Mouse (Mus musculus) spleen, adult 2 months (tissue): ENCODE results near the gene Bbs12. TPM values are rescaled to one million over a fixed set of nuclear protein-coding genes. Genes with fewer than 3 reads are reported as not detected.
A peak's percentile ranks its signal among the peaks of the same experiment; 100 is the strongest.

Experiments
- DNase-seq, 2 experiments: peaks; one replicate each; pipeline versions ENCODE4 v3.0.0 to v3.0.0-alpha.2; 2012 to 2021; ENCODE audit warnings: low spot score in 2 of 2, low read depth in 1 of 2
- H3K27ac ChIP-seq: fragments of 200-500 bp; 2 replicates; pipeline ENCODE4 v1.5.1; 2012; ENCODE audit warnings: low read length, inconsistent platforms; ENCODE audit not compliant: insufficient read depth
- H3K27me3 ChIP-seq: fragments of 200-500 bp; 2 replicates; pipeline ENCODE4 v1.6.1; 2012; ENCODE audit warnings: mild to moderate bottlenecking, moderate library complexity, low read length, inconsistent platforms; ENCODE audit not compliant: control insufficient read depth, insufficient read depth
- H3K36me3 ChIP-seq: fragments of 200-500 bp; 2 replicates; pipeline ENCODE4 v1.6.1; 2012; ENCODE audit warnings: mild to moderate bottlenecking, low read length, inconsistent platforms; ENCODE audit not compliant: control insufficient read depth, insufficient read depth
- H3K4me1 ChIP-seq: fragments of 200-500 bp; 2 replicates; pipeline ENCODE4 v1.6.1; 2011; ENCODE audit warnings: inconsistent platforms; ENCODE audit not compliant: control insufficient read depth, insufficient read depth, insufficient read length
- H3K4me3 ChIP-seq: fragments of 200-500 bp; 2 replicates; pipeline ENCODE4 v1.5.1; 2011; ENCODE audit warnings: mild to moderate bottlenecking, inconsistent platforms; ENCODE audit not compliant: insufficient read depth, insufficient read length; ENCODE audit errors: extremely low read depth
- CTCF ChIP-seq: fragments of 200-500 bp; IDR thresholded peaks from 2 replicates; pipeline ENCODE4 v1.5.1; 2011; ENCODE audit warnings: mild to moderate bottlenecking, inconsistent platforms; ENCODE audit not compliant: insufficient read depth, insufficient read length, insufficient replicate concordance; ENCODE audit errors: extremely low read depth
- POLR2A ChIP-seq: fragments of 200-500 bp; IDR thresholded peaks from 2 replicates; pipeline ENCODE4 v1.6.1; 2011; ENCODE audit warnings: low read depth, low read length, inconsistent platforms
- WGBS: fragments of 180-500 bp; shearing (Covaris S2); methylation state at CpG from one replicate; pipeline ENCODE4 v1.1.7; 2018; 5-methylcytosine and 5-hydroxymethylcytosine counted together
- polyA plus RNA-seq: library from polyadenylated mRNA; depleted of rRNA; stranded (reverse); fragments of >200 nt; gene quantifications from 2 replicates; pipeline ENCODE4 v1.2.3, GENCODE M21; 2012

Gene Bbs12
- polyA plus RNA-seq, 1 experiment = 0.54 TPM

- no peak overlapping the region for H3K27ac ChIP-seq
- no peak for DNase-seq
- no peaks in the 10 kb centered on the region for H3K4me1 ChIP-seq
- TF ChIP-seq POLR2A = no peak
- TF ChIP-seq CTCF = no peak
- H3K27me3 ChIP-seq = no peaks in the 10 kb centered on the region
- no peaks in the 10 kb centered on the region for H3K36me3 ChIP-seq
- no peak overlapping the region for H3K4me3 ChIP-seq
- WGBS = 83% methylated on average over 3 of the region's 3 CpGs
Measured at GRCm38 (mm10) chr3:37299470-37299869, 12.9 kb upstream of the Bbs12 start.

GRCm38 (mm10) chr3:37302685-37303084, 9.7 kb upstream of the Bbs12 start:
- TF ChIP-seq CTCF (peak; percentile 62; the same call in 1 of the 2 replicates), POLR2A (no peak)
- H3K36me3 ChIP-seq = no peaks in the 10 kb centered on the region
- WGBS = 41% methylated on average over 12 of the region's 12 CpGs
- DNase-seq = peak; percentile 36 to 38
- no peak overlapping the region for H3K4me3 ChIP-seq
- no peaks in the 10 kb centered on the region for H3K27me3 ChIP-seq
- no peak overlapping the region for H3K27ac ChIP-seq
- no peaks in the 10 kb centered on the region for H3K4me1 ChIP-seq

- Histone ChIP-seq H3K36me3 (no peaks in the 10 kb centered on the region), H3K4me1 (no peaks in the 10 kb centered on the region), H3K27me3 (no peaks in the 10 kb centered on the region), H3K4me3 (no peak overlapping the region), H3K27ac (no peak overlapping the region)
- TF ChIP-seq CTCF (no peak), POLR2A (no peak)
- WGBS = 78% methylated on average over 8 of the region's 8 CpGs
- DNase-seq = no peak
Measured at GRCm38 (mm10) chr3:37303392-37304139, 8.8 kb upstream of the Bbs12 start.

GRCm38 (mm10) chr3:37311897-37312369, 421 bp upstream of the Bbs12 start:
- under 1% methylated on average over 10 of the region's 10 CpGs for WGBS
- TF ChIP-seq POLR2A = no peak
- no peak for TF ChIP-seq CTCF
- H3K4me1 ChIP-seq = peaks cover 3% of the 10 kb centered on the region; the same call in 1 of the 2 replicates
- no peak for DNase-seq
- H3K36me3 ChIP-seq = no peaks in the 10 kb centered on the region
- H3K4me3 ChIP-seq = peak overlapping the region; percentile 97
- H3K27me3 ChIP-seq = no peaks in the 10 kb centered on the region
- H3K27ac ChIP-seq = no peak overlapping the region

- WGBS = 11% methylated on average over 1 of the region's 1 CpGs
- TF ChIP-seq CTCF (no peak), POLR2A (no peak)
- no peaks in the 10 kb centered on the region for H3K27me3 ChIP-seq
- DNase-seq = peak in 1 of 2 experiments; percentile 12
- H3K36me3 ChIP-seq = no peaks in the 10 kb centered on the region
- no peak overlapping the region for H3K27ac ChIP-seq
- H3K4me1 ChIP-seq = peaks cover 3% of the 10 kb centered on the region; the same call in 1 of the 2 replicates
- peak overlapping the region; percentile 20; the same call in 1 of the 2 replicates for H3K4me3 ChIP-seq
Measured at GRCm38 (mm10) chr3:37313371-37313770, 1.0 kb downstream of the Bbs12 start.

- H3K27me3 ChIP-seq = no peaks in the 10 kb centered on the region
- H3K4me1 ChIP-seq = peaks cover 3% of the 10 kb centered on the region; the same call in 1 of the 2 replicates
- H3K4me3 ChIP-seq = no peak overlapping the region
- 90% methylated on average over 1 of the region's 1 CpGs for WGBS
- no peak overlapping the region for H3K27ac ChIP-seq
- H3K36me3 ChIP-seq = no peaks in the 10 kb centered on the region; the same call in 1 of the 2 replicates
- no peak for DNase-seq
- TF ChIP-seq CTCF = no peak
- TF ChIP-seq POLR2A = no peak
Measured at GRCm38 (mm10) chr3:37316233-37316632, 3.9 kb downstream of the Bbs12 start.

GRCm38 (mm10) chr3:37324310-37324709, 12.0 kb downstream of the Bbs12 start:
- Histone ChIP-seq H3K27ac (no peak overlapping the region), H3K36me3 (no peaks in the 10 kb centered on the region; the same call in 1 of the 2 replicates), H3K4me1 (no peaks in the 10 kb centered on the region), H3K4me3 (no peak overlapping the region), H3K27me3 (no peaks in the 10 kb centered on the region)
- 42% methylated on average over 3 of the region's 3 CpGs for WGBS
- DNase-seq = no peak
- TF ChIP-seq CTCF = no peak
- TF ChIP-seq POLR2A = no peak
